Mouse (Mus musculus) lung, postnatal 0 days (tissue): ENCODE measurements at regions not wholly inside any gene's neighbourhood (a gene's known extent, or its start where the extent isn't known, plus 50 kb on each side); places are given as distances from the start of the nearest gene placed in this dataset.

ENCODE experiments used
- CTCF ChIP-seq: IDR thresholded peaks from 2 replicates; pipeline ENCODE4 v1.5.1; 2016; ENCODE audit warnings: antibody characterized with exemption, mild to moderate bottlenecking
- EP300 ChIP-seq: IDR thresholded peaks from 2 replicates; pipeline ENCODE4 v1.6.1; 2016; ENCODE audit warnings: antibody characterized with exemption, mild to moderate bottlenecking, control low read depth

- no peak for TF ChIP-seq CTCF
- no peak for TF ChIP-seq EP300
Measured at GRCm38 (mm10) chr13:119233030-119233385, 195.4 kb upstream of the Paip1 start.
